ENCODE assay signal across 8 mouse cellular contexts in genomic region chr8:95916106-95916505, GRCm38 (mm10). TPM values are rescaled to one million over a fixed set of nuclear protein-coding genes. Genes with fewer than 3 reads are reported as not detected.
DNase-seq lines count a peak whose midpoint lies in the region; ATAC-seq and TF ChIP-seq lines count a peak whose summit lies in the region.

No protein-coding gene starts in this region.

- H3K27ac ChIP-seq in kidney, embryonic 16.5 days (ENCODE audit: low read length): no peak overlapping the region
- no peak overlapping the region for H3K27ac ChIP-seq in midbrain, embryonic 12.5 days (replicated peaks)

- H3K4me1 ChIP-seq in E14TG2a.4 (replicated peaks; ENCODE audit: low read depth, low read length): peaks cover 15% of the 10 kb centered on the region
- peaks cover 4% of the 10 kb centered on the region; the same call in 1 of the 2 replicates for H3K4me1 ChIP-seq in kidney, embryonic 16.5 days (ENCODE audit: insufficient read depth, low read length)
- H3K4me1 ChIP-seq in midbrain, embryonic 12.5 days: peaks cover 3% of the 10 kb centered on the region; the same call in 1 of the 2 replicates

- DNase-seq in adrenal gland, adult (ENCODE audit: inconsistent age in 2 of 2, low spot score in 1 of 2): peak; percentile 15 to 39
- DNase-seq in adrenal gland, postnatal 4 days (ENCODE audit: low spot score in 2 of 2): no peak
- DNase-seq in cerebellum, adult 9-10 months: peak; percentile 6
- peak; percentile 19 for DNase-seq in gastrocnemius, postnatal 25 days
- peak; percentile 31 for DNase-seq in thymus, postnatal 14 days

- peak overlapping the region; percentile 57 for H3K4me3 ChIP-seq in E14TG2a.4 (replicated peaks; ENCODE audit: low read length)
- H3K4me3 ChIP-seq in kidney, embryonic 16.5 days (ENCODE audit: low read length): peak overlapping the region; percentile 20
- peak overlapping the region; percentile 32 for H3K4me3 ChIP-seq in midbrain, embryonic 12.5 days

- no peak for TF ChIP-seq CTCF in E14TG2a.4 (conservative IDR thresholded peaks at IDR 0.05; ENCODE audit: low read length)

- peak overlapping the region; percentile 43 for H3K4me2 ChIP-seq in kidney, embryonic 16.5 days (replicated peaks; ENCODE audit: low read depth, low read length)
- H3K4me2 ChIP-seq in midbrain, embryonic 12.5 days (replicated peaks): peak overlapping the region; percentile 53

- H3K9me3 ChIP-seq in E14TG2a.4 (ENCODE audit: low read length): no peaks in the 10 kb centered on the region
- H3K9me3 ChIP-seq in kidney, embryonic 16.5 days (ENCODE audit: low read length): no peaks in the 10 kb centered on the region
- H3K9me3 ChIP-seq in midbrain, embryonic 12.5 days: no peaks in the 10 kb centered on the region

- H3K9ac ChIP-seq in kidney, embryonic 16.5 days (replicated peaks; ENCODE audit: low read length): no peak overlapping the region
- H3K9ac ChIP-seq in midbrain, embryonic 12.5 days (replicated peaks): peak overlapping the region; percentile 34; the same call in 1 of the 2 replicates

- H3K27me3 ChIP-seq in E14TG2a.4 (ENCODE audit: insufficient read depth, low read length): peaks cover 16% of the 10 kb centered on the region
- H3K27me3 ChIP-seq in kidney, embryonic 16.5 days (ENCODE audit: insufficient read depth, low read length): no peaks in the 10 kb centered on the region
- H3K27me3 ChIP-seq in midbrain, embryonic 12.5 days: peaks cover 3% of the 10 kb centered on the region; the same call in 1 of the 2 replicates

- WGBS in kidney, embryonic 16.5 days: 3% methylated on average over 9 of the region's 9 CpGs
- 4% methylated on average over 9 of the region's 9 CpGs for WGBS in midbrain, embryonic 12.5 days

- ATAC-seq in kidney, embryonic 16.5 days (ENCODE audit: low FRiP score, low TSS enrichment): peak; percentile 95
- peak; percentile 71 for ATAC-seq in midbrain, embryonic 12.5 days (ENCODE audit: low FRiP score, low read depth)

- no peaks in the 10 kb centered on the region for H3K36me3 ChIP-seq in E14TG2a.4 (ENCODE audit: insufficient read depth, low read length)
- no peaks in the 10 kb centered on the region for H3K36me3 ChIP-seq in kidney, embryonic 16.5 days (ENCODE audit: insufficient read depth, low read length)
- H3K36me3 ChIP-seq in midbrain, embryonic 12.5 days: no peaks in the 10 kb centered on the region

RNA-seq across cellular contexts. Expression of gene Got2, which starts 27.8 kb away (rescaled TPM):
- total RNA-seq in adrenal gland, postnatal 4 days (2021): 100 to 1,000 TPM; 160 to 170 TPM
- total RNA-seq in gastrocnemius, postnatal 25 days (2021): 100 to 1,000 TPM; 441 to 462 TPM
- 286 and 293 TPM in 2 replicates for polyA plus RNA-seq in kidney, embryonic 16.5 days (2015; fragmentation: Nextera tagmentation; extraction: Ambion mirVana)
- 164 and 194 TPM in 2 replicates for polyA plus RNA-seq in midbrain, embryonic 12.5 days (2016; fragmentation: Nextera tagmentation; extraction: Ambion mirVana)

Comparison
In these comparisons a context has a peak if more than half of its experiments do, and no peak if none do; other contexts are left out.
1. DNase-seq: peak in adrenal gland, adult (2 of 2), cerebellum, adult 9-10 months (single experiment), gastrocnemius, postnatal 25 days (single experiment) and thymus, postnatal 14 days (single experiment); none in adrenal gland, postnatal 4 days (0 of 2).
2. Peak in every context shown above with its lines, with median percentiles within 50 percentile points of each other: H3K4me3 ChIP-seq.